Mouse (Mus musculus) embryonic facial prominence, embryonic 14.5 days (tissue): ENCODE results near the gene Abcd1. TPM values are rescaled to one million over a fixed set of nuclear protein-coding genes. Genes with fewer than 3 reads are reported as not detected.

Experiments
- ATAC-seq: fragments of 200-750 bp; cut with Nextera tagmentation; 2 replicates; pipeline ENCODE4 v1.8.0; 2017; ENCODE audit warnings: low read depth, moderate number of reproducible peaks, moderate TSS enrichment
- DNase-seq: peaks from one replicate; pipeline ENCODE4 v3.0.0-alpha.2; 2015; ENCODE audit warnings: low spot score
- H3K27ac ChIP-seq: fragments of 300-500 bp; sonication (generic); replicated peaks from 2 replicates; pipeline ENCODE4 v1.5.1; 2014; ENCODE audit warnings: low read depth, mild to moderate bottlenecking, low read length, moderate library complexity
- H3K27me3 ChIP-seq: fragments of 300-500 bp; sonication (generic); replicated peaks from 2 replicates; pipeline ENCODE4 v1.6.1; 2014; ENCODE audit warnings: low read length; ENCODE audit not compliant: control insufficient read depth, insufficient read depth
- H3K36me3 ChIP-seq: fragments of 300-500 bp; sonication (generic); 2 replicates; pipeline ENCODE4 v1.6.1; 2014; ENCODE audit warnings: low read length, mixed read lengths; ENCODE audit not compliant: control insufficient read depth, insufficient read depth
- H3K4me1 ChIP-seq: fragments of 300-500 bp; sonication (generic); 2 replicates; pipeline ENCODE4 v1.6.1; 2014; ENCODE audit warnings: antibody characterized with exemption, low read length; ENCODE audit not compliant: control insufficient read depth, insufficient read depth
- H3K4me2 ChIP-seq: fragments of 300-500 bp; sonication (generic); 2 replicates; pipeline ENCODE4 v1.6.1; 2014; ENCODE audit warnings: low read depth, mild to moderate bottlenecking, low read length, moderate library complexity, mixed read lengths
- H3K4me3 ChIP-seq: fragments of 300-500 bp; sonication (generic); 2 replicates; pipeline ENCODE4 v1.5.1; 2014; ENCODE audit warnings: low read depth, mild to moderate bottlenecking, low read length
- H3K9ac ChIP-seq: fragments of 300-500 bp; sonication (generic); 2 replicates; pipeline ENCODE4 v1.6.1; 2014; ENCODE audit warnings: low read depth, mild to moderate bottlenecking, low read length, moderate library complexity, mixed read lengths
- H3K9me3 ChIP-seq: fragments of 300-500 bp; sonication (generic); 2 replicates; pipeline ENCODE4 v1.6.1; 2016; ENCODE audit warnings: low read length; ENCODE audit not compliant: control insufficient read depth
- WGBS: fragments of 180-500 bp; shearing (Covaris S2); extraction: QIAGEN DNeasy Blood & Tissue Kit; methylation state at CpG from one replicate; pipeline ENCODE4 v1.1.7; 2014; 5-methylcytosine and 5-hydroxymethylcytosine counted together
- polyA plus RNA-seq: library from polyadenylated mRNA; unstranded; fragments of >200 nt; fragmentation: Nextera tagmentation; extraction: Ambion mirVana; gene quantifications from 2 replicates; pipeline ENCODE4 v1.2.1, GENCODE M21; 2014

Gene Abcd1
- polyA plus RNA-seq, 1 experiment from 2014 or later: 14.7 TPM

DNA sequence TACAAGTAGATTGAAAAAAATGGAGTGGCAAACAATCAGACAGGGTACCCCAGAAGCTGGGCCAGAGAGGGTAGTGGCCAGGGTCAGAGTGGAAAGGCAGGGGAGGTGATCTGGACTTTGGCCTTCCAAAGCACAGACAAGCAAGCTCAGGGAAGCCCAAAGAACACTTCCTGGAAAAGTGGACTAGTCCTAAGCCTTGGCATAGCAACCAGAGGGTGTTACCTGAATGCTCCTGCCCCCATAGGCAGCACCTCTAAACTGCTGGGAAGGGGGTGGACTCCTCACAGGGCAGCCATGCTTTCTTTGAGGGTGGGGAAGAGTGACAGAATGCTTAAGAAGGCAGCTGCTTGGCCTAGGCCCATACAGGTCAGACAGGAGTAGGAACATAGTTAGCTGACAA, 31.4 kb upstream of the Abcd1 start:
- Histone ChIP-seq H3K9me3 (no peaks in the 10 kb centered on the region), H3K27ac (no peak overlapping the region), H3K36me3 (peaks cover 55% of the 10 kb centered on the region), H3K9ac (no peak overlapping the region), H3K4me3 (no peak overlapping the region), H3K27me3 (no peaks in the 10 kb centered on the region), H3K4me1 (no peaks in the 10 kb centered on the region), H3K4me2 (no peak overlapping the region)
- no peak for DNase-seq
- no peak for ATAC-seq

DNA sequence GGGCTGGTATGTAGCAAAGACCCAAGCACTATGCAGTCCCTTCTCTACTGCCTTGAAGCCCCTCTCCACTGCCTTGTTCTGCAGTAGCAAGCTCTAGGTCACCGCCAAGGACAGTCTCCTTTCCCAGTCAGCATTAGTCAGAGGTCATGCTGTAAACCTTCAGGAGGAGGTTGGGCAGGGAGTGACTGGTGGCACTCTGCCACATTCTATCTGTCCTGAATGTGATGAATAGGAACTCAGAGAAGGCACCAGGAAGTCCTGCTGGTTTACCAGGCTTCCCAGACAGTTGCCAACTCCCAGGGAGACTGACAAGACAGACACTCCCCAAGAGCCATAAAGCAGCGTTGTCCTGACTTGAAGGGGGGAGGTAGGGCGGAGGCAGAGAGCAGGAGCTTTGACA, 30.8 kb upstream of the Abcd1 start:
- no peak overlapping the region for H3K4me2 ChIP-seq
- H3K36me3 ChIP-seq: peaks cover 49% of the 10 kb centered on the region; the same call in 1 of the 2 replicates
- WGBS: 78% methylated on average over 3 of the region's 3 CpGs
- no peak for ATAC-seq
- no peak overlapping the region for H3K4me3 ChIP-seq
- no peaks in the 10 kb centered on the region for H3K9me3 ChIP-seq
- DNase-seq: no peak
- H3K27ac ChIP-seq: no peak overlapping the region
- no peaks in the 10 kb centered on the region for H3K4me1 ChIP-seq
- no peak overlapping the region for H3K9ac ChIP-seq
- no peaks in the 10 kb centered on the region for H3K27me3 ChIP-seq

DNA sequence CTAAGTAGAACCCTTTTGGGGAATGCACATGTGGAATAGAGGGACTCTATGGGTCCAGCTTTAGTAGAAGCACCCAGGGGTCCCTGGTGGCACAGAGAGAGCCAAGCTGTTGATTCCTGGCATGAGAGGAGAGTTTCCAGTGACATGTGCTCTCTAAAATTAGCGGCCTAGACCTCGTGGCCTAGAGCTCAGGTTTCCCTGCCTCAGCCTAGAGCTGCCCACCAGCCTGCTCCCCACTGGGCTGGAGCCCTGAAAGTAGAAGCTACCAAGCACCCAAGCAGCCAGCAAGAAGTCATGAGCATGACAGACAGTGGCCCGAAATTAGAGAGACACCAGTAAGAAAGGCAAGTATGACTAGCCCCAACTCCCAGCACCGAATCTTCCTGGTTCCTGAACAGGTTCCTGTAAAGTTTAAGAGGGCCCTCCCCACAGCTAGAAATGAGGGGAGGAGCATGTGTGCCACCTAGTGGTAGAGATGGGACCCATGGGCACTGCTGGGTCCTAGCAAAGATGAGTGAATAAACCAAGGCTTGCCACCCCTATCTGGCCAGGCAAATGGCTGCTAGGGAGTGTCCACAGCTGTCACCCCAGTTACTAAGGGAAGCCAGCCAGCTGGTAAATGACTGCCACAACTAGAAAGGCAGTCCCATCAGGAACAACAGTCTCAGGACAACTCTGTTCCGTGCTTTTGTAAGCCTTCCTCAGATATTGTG, 25.3 kb upstream of the Abcd1 start:
- DNase-seq (peak; percentile 24), ATAC-seq (peak; percentile 67; the same call in 1 of the 2 replicates)
- Histone ChIP-seq H3K4me2 (no peak overlapping the region), H3K27ac (no peak overlapping the region), H3K36me3 (peaks cover 27% of the 10 kb centered on the region; the same call in 1 of the 2 replicates), H3K4me3 (no peak overlapping the region), H3K9ac (no peak overlapping the region), H3K9me3 (no peaks in the 10 kb centered on the region), H3K27me3 (no peaks in the 10 kb centered on the region), H3K4me1 (no peaks in the 10 kb centered on the region)
- 76% methylated on average over 5 of the region's 5 CpGs for WGBS

DNA sequence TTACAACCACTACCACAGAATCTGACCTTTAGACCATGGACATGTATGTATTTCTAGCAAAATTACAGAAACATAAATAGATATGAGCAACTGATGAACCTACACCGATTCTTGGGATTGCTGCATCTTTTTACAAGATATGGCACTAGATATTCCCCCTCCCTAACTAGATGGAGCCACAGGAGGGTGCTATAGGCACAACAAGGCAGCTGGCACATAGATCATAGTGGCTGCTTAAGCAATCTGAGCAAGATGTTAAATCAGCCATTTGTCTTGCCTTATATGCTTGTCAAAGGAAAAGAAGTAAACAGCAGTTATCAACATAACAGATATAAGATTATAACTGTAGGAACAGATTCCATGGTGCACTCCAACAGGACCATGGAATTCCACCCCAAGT, 15.9 kb upstream of the Abcd1 start:
- ATAC-seq (no peak), DNase-seq (no peak)
- no peaks in the 10 kb centered on the region; the same call in 1 of the 2 replicates for H3K27me3 ChIP-seq
- 87% methylated on average over 1 of the region's 1 CpGs for WGBS
- H3K27ac ChIP-seq: no peak overlapping the region
- H3K4me1 ChIP-seq: no peaks in the 10 kb centered on the region
- no peak overlapping the region for H3K4me3 ChIP-seq
- H3K36me3 ChIP-seq: peaks cover 20% of the 10 kb centered on the region
- H3K4me2 ChIP-seq: no peak overlapping the region
- H3K9me3 ChIP-seq: no peaks in the 10 kb centered on the region
- no peak overlapping the region for H3K9ac ChIP-seq

DNA sequence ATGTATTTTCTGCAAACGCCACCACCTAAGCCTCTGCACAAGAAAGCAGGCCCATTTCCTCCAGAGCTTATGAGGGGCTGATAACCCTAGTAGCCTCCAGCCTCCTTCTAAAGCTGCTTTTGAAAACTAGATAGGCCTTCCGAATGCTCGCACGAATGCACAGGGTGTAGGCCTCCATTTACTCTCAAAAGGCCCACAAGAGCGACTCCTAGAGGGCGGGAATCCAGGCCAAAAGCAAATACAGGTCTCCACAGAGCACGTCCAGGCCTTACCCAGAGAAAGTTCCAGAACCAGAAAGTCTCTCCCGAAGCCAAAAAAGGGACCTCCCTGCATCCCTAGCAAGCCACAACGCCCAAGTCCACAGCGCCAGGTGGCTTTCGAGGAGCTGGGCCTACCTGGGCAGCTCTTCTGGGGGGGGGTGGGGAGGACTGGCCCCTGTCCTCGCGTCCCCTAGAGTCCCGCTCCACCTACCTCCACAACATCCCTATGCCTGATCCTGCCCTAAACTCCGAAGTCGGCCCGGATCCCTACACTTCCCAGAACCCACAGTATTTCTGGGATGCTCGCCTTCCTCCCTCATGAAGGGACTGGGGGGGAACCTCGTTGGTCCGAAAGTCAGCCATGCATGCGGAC, 805 bp upstream of the Abcd1 start:
- peaks cover 12% of the 10 kb centered on the region; the same call in 1 of the 2 replicates for H3K36me3 ChIP-seq
- 28% methylated on average over 18 of the region's 21 CpGs for WGBS
- DNase-seq: peak; percentile 53
- H3K4me3 ChIP-seq: peak overlapping the region; percentile 54
- peaks cover 11% of the 10 kb centered on the region for H3K4me1 ChIP-seq
- ATAC-seq: peak; percentile 30; the same call in 1 of the 2 replicates
- peak overlapping the region; percentile 58 for H3K4me2 ChIP-seq
- H3K27ac ChIP-seq: peak overlapping the region; percentile 84
- peak overlapping the region; percentile 70 for H3K9ac ChIP-seq
- no peaks in the 10 kb centered on the region for H3K27me3 ChIP-seq
- no peaks in the 10 kb centered on the region for H3K9me3 ChIP-seq

DNA sequence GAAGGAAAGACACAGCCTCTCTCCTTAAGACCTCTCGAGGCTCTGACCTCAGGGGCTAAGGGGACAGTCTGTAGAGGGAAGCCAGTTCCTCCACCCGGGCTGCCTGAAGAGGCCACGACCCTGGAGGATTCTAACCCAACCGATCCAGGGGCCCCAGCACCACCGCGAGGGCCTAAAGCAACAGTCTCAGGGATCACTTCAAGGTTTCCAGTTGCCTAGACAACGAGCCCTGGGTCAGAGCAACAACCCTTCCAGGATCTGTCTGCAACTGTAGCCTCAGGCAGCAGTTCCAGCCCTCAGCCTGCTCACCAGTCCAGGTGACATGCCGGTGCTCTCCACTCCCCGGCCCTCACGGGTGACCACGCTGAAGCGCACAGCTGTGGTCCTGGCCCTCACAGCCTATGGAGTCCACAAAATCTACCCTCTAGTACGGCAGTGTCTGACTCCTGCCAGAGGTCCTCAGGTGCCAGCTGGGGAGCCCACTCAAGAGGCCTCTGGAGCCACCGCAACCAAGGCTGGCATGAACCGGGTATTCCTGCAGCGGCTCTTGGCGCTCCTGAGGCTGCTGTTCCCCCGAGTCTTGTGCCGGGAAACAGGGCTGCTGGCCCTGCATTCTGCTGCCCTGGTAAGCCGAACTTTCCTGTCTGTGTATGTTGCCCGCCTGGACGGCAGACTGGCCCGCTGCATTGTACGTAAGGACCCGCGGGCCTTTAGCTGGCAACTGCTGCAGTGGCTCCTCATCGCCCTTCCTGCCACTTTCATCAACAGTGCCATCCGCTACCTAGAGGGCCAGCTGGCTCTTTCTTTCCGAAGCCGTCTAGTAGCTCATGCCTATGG, 530 bp downstream of the Abcd1 start:
- ATAC-seq (no peak; the same call in 1 of the 2 replicates), DNase-seq (no peak)
- Histone ChIP-seq H3K9ac (peak overlapping the region; percentile 70), H3K27me3 (no peaks in the 10 kb centered on the region), H3K36me3 (peaks cover 7% of the 10 kb centered on the region; the same call in 1 of the 2 replicates), H3K4me3 (peak overlapping the region; percentile 54), H3K27ac (peak overlapping the region; percentile 84), H3K9me3 (no peaks in the 10 kb centered on the region), H3K4me1 (peaks cover 11% of the 10 kb centered on the region), H3K4me2 (peak overlapping the region; percentile 70)
- 42% methylated on average over 26 of the region's 30 CpGs for WGBS

DNA sequence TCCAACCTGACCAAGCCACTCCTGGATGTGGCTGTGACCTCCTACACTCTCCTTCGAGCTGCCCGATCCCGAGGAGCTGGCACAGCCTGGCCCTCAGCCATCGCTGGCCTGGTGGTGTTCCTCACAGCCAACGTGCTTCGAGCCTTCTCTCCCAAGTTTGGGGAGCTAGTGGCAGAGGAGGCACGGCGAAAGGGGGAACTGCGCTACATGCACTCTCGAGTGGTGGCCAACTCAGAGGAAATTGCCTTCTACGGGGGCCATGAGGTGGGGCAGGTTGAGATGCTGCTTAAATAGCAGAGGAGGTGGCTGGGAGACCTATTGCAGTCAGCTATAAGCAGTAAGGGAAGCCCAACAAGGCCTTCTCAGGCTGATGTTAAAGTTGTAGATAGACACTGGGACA, 1.3 kb downstream of the Abcd1 start:
- H3K9ac ChIP-seq: peak overlapping the region; percentile 70
- H3K27me3 ChIP-seq: no peaks in the 10 kb centered on the region
- no peak overlapping the region for H3K27ac ChIP-seq
- ATAC-seq (no peak), DNase-seq (no peak)
- peaks cover 11% of the 10 kb centered on the region for H3K4me1 ChIP-seq
- peak overlapping the region; percentile 70 for H3K4me2 ChIP-seq
- H3K9me3 ChIP-seq: no peaks in the 10 kb centered on the region
- peak overlapping the region; percentile 54 for H3K4me3 ChIP-seq
- 72% methylated on average over 11 of the region's 11 CpGs for WGBS
- H3K36me3 ChIP-seq: peaks cover under 1% of the 10 kb centered on the region

DNA sequence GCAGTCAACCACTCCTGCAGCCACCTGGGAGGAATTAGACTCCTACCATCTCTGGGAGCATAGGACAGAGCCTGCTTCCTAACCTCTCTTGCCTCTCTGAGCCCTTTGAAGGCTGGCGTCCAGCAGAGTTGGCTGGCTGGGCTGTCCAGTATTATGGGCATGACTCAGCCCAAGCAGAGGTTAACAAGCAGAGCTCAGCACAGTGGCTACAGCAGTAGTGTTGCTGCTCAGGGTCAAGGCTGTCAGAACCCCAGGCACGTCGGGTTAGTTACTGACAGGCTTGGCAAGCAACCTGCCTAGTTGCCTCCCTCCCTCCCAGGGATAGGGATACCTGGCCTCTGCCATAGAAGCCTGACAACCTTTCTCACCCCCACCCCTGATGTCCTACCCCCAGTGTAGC, 1.9 kb downstream of the Abcd1 start:
- H3K4me1 ChIP-seq: peaks cover 11% of the 10 kb centered on the region
- H3K36me3 ChIP-seq: no peaks in the 10 kb centered on the region; the same call in 1 of the 2 replicates
- 0 out of 2 replicates have a peak overlapping the region, but pooled peaks have one; percentile 11 for H3K27ac ChIP-seq
- no peaks in the 10 kb centered on the region for H3K9me3 ChIP-seq
- no peaks in the 10 kb centered on the region for H3K27me3 ChIP-seq
- no peak overlapping the region for H3K9ac ChIP-seq
- 45% methylated on average over 3 of the region's 3 CpGs for WGBS
- no peak for DNase-seq
- H3K4me2 ChIP-seq: peak overlapping the region; percentile 70
- no peak for ATAC-seq
- no peak overlapping the region for H3K4me3 ChIP-seq
